Mouse (Mus musculus) forebrain, embryonic 15.5 days (tissue): ENCODE data around the gene Adgrg2. TPM values are rescaled to one million over a fixed set of nuclear protein-coding genes. Genes with fewer than 3 reads are reported as not detected.

Source experiments
- ATAC-seq: fragments of 200-750 bp; cut with Nextera tagmentation; replicated peaks from 2 replicates; pipeline ENCODE4 v1.8.0; 2017; ENCODE audit warnings: mild to moderate bottlenecking, moderate TSS enrichment, moderate library complexity
- H3K27ac ChIP-seq: fragments of 300-500 bp; sonication (generic); replicated peaks from 2 replicates; pipeline ENCODE4 v1.5.1; 2015; ENCODE audit warnings: mild to moderate bottlenecking, inconsistent platforms
- H3K27me3 ChIP-seq: fragments of 300-500 bp; sonication (generic); 2 replicates; pipeline ENCODE4 v1.6.1; 2015; ENCODE audit warnings: inconsistent platforms
- H3K36me3 ChIP-seq: fragments of 300-500 bp; sonication (generic); 2 replicates; pipeline ENCODE4 v1.6.1; 2015; ENCODE audit warnings: mild to moderate bottlenecking, inconsistent platforms
- H3K4me1 ChIP-seq: fragments of 300-500 bp; sonication (generic); 2 replicates; pipeline ENCODE4 v1.6.1; 2015; ENCODE audit warnings: inconsistent platforms
- H3K4me2 ChIP-seq: fragments of 300-500 bp; sonication (generic); replicated peaks from 2 replicates; pipeline ENCODE4 v1.6.1; 2015; ENCODE audit warnings: mild to moderate bottlenecking, inconsistent platforms
- H3K4me3 ChIP-seq: fragments of 300-500 bp; sonication (generic); 2 replicates; pipeline ENCODE4 v1.5.1; 2015; ENCODE audit warnings: mild to moderate bottlenecking, inconsistent platforms
- H3K9ac ChIP-seq: fragments of 300-500 bp; sonication (generic); replicated peaks from 2 replicates; pipeline ENCODE4 v1.6.1; 2015; ENCODE audit warnings: mild to moderate bottlenecking, inconsistent platforms
- H3K9me3 ChIP-seq: fragments of 300-500 bp; sonication (generic); 2 replicates; pipeline ENCODE4 v1.6.1; 2016; ENCODE audit warnings: inconsistent platforms
- WGBS: fragments of 180-500 bp; shearing (Covaris S2); methylation state at CpG from one replicate; pipeline ENCODE4 v1.1.7; 2015; ENCODE audit warnings: mixed read lengths; 5-methylcytosine and 5-hydroxymethylcytosine counted together
- polyA plus RNA-seq: library from polyadenylated mRNA; unstranded; fragments of >200 nt; fragmentation: Nextera tagmentation; extraction: Ambion mirVana; gene quantifications from 2 replicates; pipeline ENCODE4 v1.2.1, GENCODE M21; 2015

Gene Adgrg2
- polyA plus RNA-seq, 1 experiment from 2014 or later, result 1.1 TPM

DNA sequence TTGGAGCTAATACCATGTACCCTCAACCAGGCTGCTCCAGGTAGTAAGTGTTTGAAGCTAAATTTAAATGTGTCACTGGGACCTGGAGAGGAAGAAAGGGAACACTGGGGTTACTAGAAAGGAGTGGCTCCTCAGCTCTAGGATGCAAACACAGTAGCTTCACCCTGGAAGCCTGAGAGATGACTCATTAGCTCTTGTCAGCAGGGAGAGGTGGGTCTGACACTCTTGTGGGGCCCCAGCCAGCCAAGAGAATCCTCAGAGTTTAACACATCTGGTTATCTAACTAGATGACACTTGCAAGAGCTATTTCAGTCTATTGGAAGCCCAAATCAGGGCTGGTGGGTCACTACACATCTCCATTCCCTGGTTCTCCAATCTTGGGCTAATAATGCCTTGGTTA, 50.8 kb downstream of the Adgrg2 start:
- Histone ChIP-seq H3K36me3 (no peaks in the 10 kb centered on the region), H3K27ac (no peak overlapping the region), H3K9ac (no peak overlapping the region), H3K4me2 (no peak overlapping the region), H3K27me3 (no peaks in the 10 kb centered on the region), H3K4me1 (no peaks in the 10 kb centered on the region), H3K4me3 (no peak overlapping the region), H3K9me3 (no peaks in the 10 kb centered on the region)
- ATAC-seq, result no peak

DNA sequence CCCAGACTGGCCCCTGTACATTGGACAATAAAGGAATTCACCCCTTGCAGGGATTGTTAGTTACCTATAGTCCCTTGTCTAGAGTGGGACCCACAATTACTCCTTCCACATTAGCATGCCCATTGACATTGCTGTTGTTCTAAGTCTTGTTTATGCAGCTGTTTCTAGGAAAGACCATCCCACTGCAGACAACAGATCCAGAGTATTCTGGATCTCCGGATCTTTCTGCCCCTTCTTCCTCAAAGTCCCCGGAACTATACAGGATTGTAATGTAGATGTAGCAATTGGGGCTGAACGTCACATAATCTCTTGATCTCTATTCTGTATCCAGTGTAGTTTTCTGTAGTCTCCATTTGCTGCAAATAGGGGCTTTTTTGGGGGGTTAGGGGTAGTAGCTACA, 57.9 kb downstream of the Adgrg2 start:
- ATAC-seq, result no peak
- Histone ChIP-seq H3K27ac (no peak overlapping the region), H3K9me3 (no peaks in the 10 kb centered on the region), H3K4me2 (no peak overlapping the region), H3K36me3 (no peaks in the 10 kb centered on the region), H3K27me3 (no peaks in the 10 kb centered on the region), H3K9ac (no peak overlapping the region), H3K4me1 (no peaks in the 10 kb centered on the region), H3K4me3 (no peak overlapping the region)
- 85% methylated on average over 3 of the region's 3 CpGs for WGBS

GRCm38 (mm10) chrX:160449363-160449762, 58.9 kb downstream of the Adgrg2 start:
- no peak for ATAC-seq
- H3K9me3 ChIP-seq, result no peaks in the 10 kb centered on the region
- H3K9ac ChIP-seq, result no peak overlapping the region
- H3K4me1 ChIP-seq, result no peaks in the 10 kb centered on the region
- no peaks in the 10 kb centered on the region for H3K36me3 ChIP-seq
- H3K27ac ChIP-seq, result no peak overlapping the region
- H3K4me2 ChIP-seq, result no peak overlapping the region
- no peaks in the 10 kb centered on the region for H3K27me3 ChIP-seq
- no peak overlapping the region for H3K4me3 ChIP-seq
- 55% methylated on average over 2 of the region's 2 CpGs for WGBS

GRCm38 (mm10) chrX:160455686-160456085, 65.2 kb downstream of the Adgrg2 start:
- no peak for ATAC-seq
- no peaks in the 10 kb centered on the region for H3K4me1 ChIP-seq
- no peak overlapping the region for H3K27ac ChIP-seq
- H3K4me2 ChIP-seq, result no peak overlapping the region
- H3K4me3 ChIP-seq, result no peak overlapping the region
- no peak overlapping the region for H3K9ac ChIP-seq
- WGBS, result 75% methylated on average over 5 of the region's 5 CpGs
- no peaks in the 10 kb centered on the region for H3K9me3 ChIP-seq
- no peaks in the 10 kb centered on the region for H3K36me3 ChIP-seq
- no peaks in the 10 kb centered on the region for H3K27me3 ChIP-seq

DNA sequence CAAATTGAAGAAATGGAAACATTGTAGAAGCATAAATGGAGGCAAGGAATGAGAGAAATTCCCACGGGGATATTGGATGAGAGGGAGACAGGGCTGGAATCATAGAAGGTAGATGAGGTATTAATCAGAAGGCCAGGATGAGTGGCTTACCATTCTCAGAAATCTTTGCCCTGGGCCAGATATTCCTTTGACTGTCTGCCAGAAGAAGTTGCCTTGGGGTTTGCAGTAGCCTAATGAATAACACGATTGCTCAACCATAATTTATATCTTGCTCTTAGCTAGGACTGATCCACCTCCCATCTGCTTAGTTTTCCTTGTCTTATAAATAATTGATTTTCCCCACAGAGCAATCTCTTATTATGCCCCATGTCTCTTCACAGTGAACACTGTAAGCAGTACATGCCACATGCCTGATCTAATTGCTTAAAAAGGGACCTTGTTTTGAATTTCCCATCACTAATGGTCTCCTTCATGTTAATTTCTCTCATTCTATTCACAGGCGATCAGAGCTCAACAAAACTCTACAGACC, 80.8 kb downstream of the Adgrg2 start:
- Histone ChIP-seq H3K27ac (no peak overlapping the region), H3K27me3 (no peaks in the 10 kb centered on the region), H3K9ac (no peak overlapping the region), H3K4me3 (no peak overlapping the region), H3K36me3 (no peaks in the 10 kb centered on the region), H3K9me3 (no peaks in the 10 kb centered on the region), H3K4me1 (no peaks in the 10 kb centered on the region), H3K4me2 (no peak overlapping the region)
- no peak for ATAC-seq
- WGBS, result 80% methylated on average over 3 of the region's 3 CpGs

- Histone ChIP-seq H3K9me3 (no peaks in the 10 kb centered on the region), H3K36me3 (no peaks in the 10 kb centered on the region), H3K27me3 (no peaks in the 10 kb centered on the region), H3K4me1 (no peaks in the 10 kb centered on the region), H3K9ac (no peak overlapping the region), H3K27ac (no peak overlapping the region), H3K4me3 (no peak overlapping the region), H3K4me2 (no peak overlapping the region)
- no peak for ATAC-seq
- WGBS, result 87% methylated on average over 2 of the region's 2 CpGs
Observed at GRCm38 (mm10) chrX:160489784-160490183, 99.3 kb downstream of the Adgrg2 start.

DNA sequence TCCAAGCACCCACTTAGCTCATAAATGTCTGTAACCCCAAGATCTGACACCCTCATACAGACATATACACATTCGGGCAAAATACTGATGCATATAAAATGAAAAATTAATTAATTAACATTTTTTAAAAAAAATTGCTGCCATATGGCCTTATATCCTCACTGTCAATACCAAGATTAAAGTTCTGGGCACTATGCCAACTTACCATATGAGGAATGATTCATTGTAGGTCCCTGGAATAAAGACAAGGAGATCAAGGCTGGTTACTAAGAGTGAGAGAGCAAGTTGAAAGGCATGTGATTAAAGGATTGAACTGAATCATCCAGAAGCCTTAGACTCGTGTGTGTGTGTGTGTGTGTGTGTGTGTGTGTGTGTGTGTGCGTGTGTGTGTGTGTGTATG, 103.8 kb downstream of the Adgrg2 start:
- peak; percentile 61 for ATAC-seq
- H3K4me3 ChIP-seq, result no peak overlapping the region
- H3K9ac ChIP-seq, result no peak overlapping the region
- H3K4me1 ChIP-seq, result no peaks in the 10 kb centered on the region
- no peaks in the 10 kb centered on the region for H3K36me3 ChIP-seq
- H3K4me2 ChIP-seq, result no peak overlapping the region
- 36% methylated on average over 3 of the region's 3 CpGs for WGBS
- no peaks in the 10 kb centered on the region for H3K9me3 ChIP-seq
- H3K27me3 ChIP-seq, result 0 out of 2 replicates have a peak, but pooled peaks cover 3% of the 10 kb centered on the region
- no peak overlapping the region for H3K27ac ChIP-seq

GRCm38 (mm10) chrX:160494921-160495320, 104.4 kb downstream of the Adgrg2 start:
- no peak for ATAC-seq
- no peak overlapping the region for H3K9ac ChIP-seq
- no peaks in the 10 kb centered on the region for H3K4me1 ChIP-seq
- H3K4me2 ChIP-seq, result no peak overlapping the region
- no peaks in the 10 kb centered on the region for H3K9me3 ChIP-seq
- H3K36me3 ChIP-seq, result no peaks in the 10 kb centered on the region
- H3K4me3 ChIP-seq, result no peak overlapping the region
- WGBS, result 56% methylated on average over 6 of the region's 6 CpGs
- H3K27me3 ChIP-seq, result 0 out of 2 replicates have a peak, but pooled peaks cover 3% of the 10 kb centered on the region
- 0 out of 2 replicates have a peak overlapping the region, but pooled peaks have one; percentile 15 for H3K27ac ChIP-seq

- no peak overlapping the region for H3K4me2 ChIP-seq
- 81% methylated on average over 5 of the region's 5 CpGs for WGBS
- no peak for ATAC-seq
- 0 out of 2 replicates have a peak, but pooled peaks cover 3% of the 10 kb centered on the region for H3K27me3 ChIP-seq
- no peaks in the 10 kb centered on the region for H3K4me1 ChIP-seq
- H3K9me3 ChIP-seq, result no peaks in the 10 kb centered on the region
- H3K4me3 ChIP-seq, result no peak overlapping the region
- no peaks in the 10 kb centered on the region for H3K36me3 ChIP-seq
- no peak overlapping the region for H3K27ac ChIP-seq
- H3K9ac ChIP-seq, result no peak overlapping the region
Observed at GRCm38 (mm10) chrX:160496473-160496872, 106.0 kb downstream of the Adgrg2 start.

- H3K4me2 ChIP-seq, result no peak overlapping the region
- H3K36me3 ChIP-seq, result no peaks in the 10 kb centered on the region
- H3K4me1 ChIP-seq, result peaks cover 6% of the 10 kb centered on the region
- H3K27me3 ChIP-seq, result 0 out of 2 replicates have a peak, but pooled peaks cover 2% of the 10 kb centered on the region
- ATAC-seq, result no peak
- no peak overlapping the region for H3K4me3 ChIP-seq
- no peaks in the 10 kb centered on the region for H3K9me3 ChIP-seq
- H3K27ac ChIP-seq, result no peak overlapping the region
- H3K9ac ChIP-seq, result no peak overlapping the region
- WGBS, result 91% methylated on average over 3 of the region's 3 CpGs
Observed at GRCm38 (mm10) chrX:160501095-160501494, 110.6 kb downstream of the Adgrg2 start.

GRCm38 (mm10) chrX:160501687-160502047, 111.2 kb downstream of the Adgrg2 start:
- peak; percentile 76 for ATAC-seq
- Histone ChIP-seq H3K9me3 (no peaks in the 10 kb centered on the region), H3K9ac (peak overlapping the region; percentile 63), H3K27me3 (no peaks in the 10 kb centered on the region), H3K36me3 (no peaks in the 10 kb centered on the region), H3K27ac (peak overlapping the region; percentile 82), H3K4me3 (peak overlapping the region; percentile 71), H3K4me1 (peaks cover 6% of the 10 kb centered on the region), H3K4me2 (peak overlapping the region; percentile 52)
- WGBS, result 21% methylated on average over 12 of the region's 12 CpGs

DNA sequence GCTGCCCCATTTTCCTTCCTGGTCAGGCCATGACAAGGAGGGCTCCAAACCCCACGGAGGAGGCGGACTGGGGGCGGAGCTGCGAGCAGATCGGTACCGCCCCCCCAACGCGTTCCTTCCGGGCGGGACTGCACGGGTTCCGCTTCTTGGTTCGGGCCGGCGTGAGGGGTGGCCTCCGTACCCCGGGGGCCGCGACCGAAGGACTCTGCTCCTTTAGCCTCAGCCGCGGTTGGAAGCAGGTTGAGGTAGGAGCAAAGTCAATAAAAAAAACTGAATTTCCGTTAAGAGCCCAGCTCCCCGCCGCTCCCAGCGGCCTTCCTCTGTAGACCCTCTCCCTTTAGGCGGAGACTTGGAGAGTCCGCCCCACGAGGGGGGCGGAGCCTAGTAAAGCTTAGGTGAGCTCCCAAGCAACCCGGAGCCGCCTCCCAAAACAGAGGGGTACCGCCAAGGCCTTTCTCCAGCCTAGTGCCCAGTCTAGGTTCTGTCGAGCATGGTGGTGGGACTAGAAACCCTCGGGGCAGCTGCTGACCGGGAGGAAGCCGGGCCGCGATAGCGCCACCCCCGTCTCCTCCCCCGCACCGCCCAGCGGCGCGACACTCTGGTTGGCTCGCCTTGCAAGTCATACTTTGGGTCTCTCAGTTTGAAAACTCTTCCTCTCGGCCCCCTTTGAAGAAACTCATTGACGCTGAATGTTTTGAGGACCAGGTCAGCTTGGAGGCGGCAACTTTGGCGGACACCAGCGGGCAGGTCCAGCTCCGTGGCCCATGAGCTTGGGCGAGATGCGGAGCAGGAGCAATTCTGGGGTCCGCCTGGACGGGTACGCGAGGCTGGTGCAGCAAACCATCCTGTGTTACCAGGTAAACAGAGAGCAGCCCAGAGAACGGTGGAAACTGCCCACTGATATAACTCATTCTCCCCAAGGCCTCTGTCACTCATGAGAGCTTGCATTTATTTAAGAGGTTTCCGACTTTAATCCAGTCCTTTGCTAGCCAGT, 111.9 kb downstream of the Adgrg2 start, which contains the start of gene Phka2:
Gene Phka2, plus strand, starts transcription at position 119 of the 994 bp plus-strand sequence.
- H3K27ac ChIP-seq, result peak within 1 kb of the TSS; percentile 82
- H3K27me3 ChIP-seq, result no peaks in the 10 kb centered on the region
- peak; percentile 98 for ATAC-seq
- peaks cover 6% of the 10 kb centered on the region for H3K4me1 ChIP-seq
- H3K36me3 ChIP-seq, result no peaks in the 10 kb centered on the region
- H3K9ac ChIP-seq, result peak within 1 kb of the TSS; percentile 63
- H3K9me3 ChIP-seq, result no peaks in the 10 kb centered on the region
- H3K4me2 ChIP-seq, result peak within 1 kb of the TSS; percentile 52
- peak within 1 kb of the TSS; percentile 71 for H3K4me3 ChIP-seq
- WGBS, result 28% methylated on average over 60 of the region's 61 CpGs
